In the genomic region with DNA sequence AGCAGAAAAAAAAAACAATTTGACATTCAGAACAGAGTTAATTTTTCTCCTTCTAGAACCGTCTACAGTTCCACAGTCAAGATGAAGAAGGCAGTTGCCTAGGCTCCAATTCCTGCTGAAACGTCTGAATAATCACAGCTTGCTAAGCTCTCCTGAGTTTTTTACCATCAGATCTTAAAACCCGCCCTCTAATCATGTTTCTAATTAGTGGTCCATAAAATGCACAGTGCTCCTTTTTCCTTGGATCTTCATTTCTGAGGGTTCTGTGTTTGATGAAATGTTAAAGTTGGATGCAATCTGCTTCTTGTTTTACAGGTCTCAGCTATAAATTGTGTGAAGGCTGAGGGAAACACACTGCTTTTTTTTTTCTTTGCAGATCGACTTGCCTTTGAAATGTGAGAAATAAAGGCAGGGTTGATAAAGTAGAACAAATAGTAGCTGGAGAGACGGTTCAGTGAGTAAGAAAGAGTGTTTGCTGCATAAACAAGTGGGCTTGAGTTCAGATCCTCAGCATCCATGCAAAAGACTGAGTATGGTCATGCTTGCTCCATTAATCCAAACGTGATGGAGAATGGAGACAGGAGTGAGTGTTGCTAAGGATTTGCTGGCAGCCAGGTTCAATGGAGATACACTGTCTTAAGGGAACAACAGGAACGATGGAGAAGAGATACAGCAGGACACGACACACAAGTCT, we compare ENCODE assay signal across 16 mouse cellular contexts.
"Had no signal": no experiment of that assay in that cellular context is flagged by ENCODE, and none has a peak within 500 bp of the region (broad histone marks: within the 10 kb centered on the region; RNA-seq: fewer than 3 reads in every experiment).

No protein-coding gene starts in this region.

- H3K27ac ChIP-seq: liver, embryonic 15.5 days; midbrain, embryonic 10.5 days; neural tube, embryonic 13.5 days had no signal

- ATAC-seq: lung, postnatal 0 days; midbrain, embryonic 16.5 days had no signal

- H3K9ac ChIP-seq: liver, embryonic 15.5 days; neural tube, embryonic 13.5 days had no signal

- H3K9me3 ChIP-seq: liver, embryonic 15.5 days; midbrain, embryonic 10.5 days; neural tube, embryonic 13.5 days had no signal

- H3K27me3 ChIP-seq: liver, embryonic 15.5 days; neural tube, embryonic 13.5 days had no signal

- H3K4me1 ChIP-seq: liver, embryonic 15.5 days; midbrain, embryonic 10.5 days; neural tube, embryonic 13.5 days had no signal

- H3K36me3 ChIP-seq: liver, embryonic 15.5 days; midbrain, embryonic 10.5 days; neural tube, embryonic 13.5 days had no signal

- H3K4me2 ChIP-seq: liver, embryonic 11.5 days; liver, embryonic 15.5 days; neural tube, embryonic 13.5 days had no signal

- H3K4me3 ChIP-seq: liver, embryonic 15.5 days; midbrain, embryonic 10.5 days; neural tube, embryonic 13.5 days had no signal

- DNase-seq: kidney, adult 11 months; kidney, postnatal 25 days; layer of hippocampus, adult 9-11 months; layer of hippocampus, postnatal 36 days; lung, adult 2 months; lung, postnatal 36 days; retina, postnatal 1 day; right cerebral cortex, postnatal 4 days; spleen, adult 18-20 months; thymus, postnatal 36 days had no signal
